Mouse (Mus musculus) midbrain, postnatal 0 days (tissue): ENCODE measurements around the gene Agl. TPM values are rescaled to one million over a fixed set of nuclear protein-coding genes. Genes with fewer than 3 reads are reported as not detected.

Experiments
- ATAC-seq: fragments of 200-750 bp; cut with Nextera tagmentation; 2 replicates; pipeline ENCODE4 v1.8.0; 2017; ENCODE audit warnings: moderate number of reproducible peaks, mild to moderate bottlenecking, moderate TSS enrichment, moderate library complexity; ENCODE audit not compliant: low FRiP score
- DNase-seq: peaks from one replicate; pipeline ENCODE4 v3.0.0-alpha.2; 2015; ENCODE audit warnings: low spot score
- H3K27ac ChIP-seq: fragments of 300-500 bp; sonication (generic); 2 replicates; pipeline ENCODE4 v1.5.1; 2014; ENCODE audit warnings: low read depth, mild to moderate bottlenecking, low read length, mixed read lengths
- H3K27me3 ChIP-seq: fragments of 300-500 bp; sonication (generic); 2 replicates; pipeline ENCODE4 v1.6.1; 2014; ENCODE audit warnings: low read length, control low read depth, mixed read lengths; ENCODE audit not compliant: insufficient read depth
- H3K36me3 ChIP-seq: fragments of 300-500 bp; sonication (generic); 2 replicates; pipeline ENCODE4 v1.6.1; 2014; ENCODE audit warnings: low read length, control low read depth, mixed read lengths; ENCODE audit not compliant: insufficient read depth
- H3K4me1 ChIP-seq: fragments of 300-500 bp; sonication (generic); 2 replicates; pipeline ENCODE4 v1.6.1; 2014; ENCODE audit warnings: mild to moderate bottlenecking, control low read depth, antibody characterized with exemption, low read length, mixed read lengths; ENCODE audit not compliant: insufficient read depth
- H3K4me2 ChIP-seq: fragments of 300-500 bp; sonication (generic); 2 replicates; pipeline ENCODE4 v1.6.1; 2014; ENCODE audit warnings: low read depth, mild to moderate bottlenecking, low read length, mixed read lengths; ENCODE audit not compliant: poor library complexity, severe bottlenecking
- H3K4me3 ChIP-seq: fragments of 300-500 bp; sonication (generic); 2 replicates; pipeline ENCODE4 v1.5.1; 2014; ENCODE audit warnings: low read depth, mild to moderate bottlenecking, low read length, moderate library complexity
- H3K9ac ChIP-seq: fragments of 300-500 bp; sonication (generic); replicated peaks from 2 replicates; pipeline ENCODE4 v1.6.1; 2014; ENCODE audit warnings: mild to moderate bottlenecking, low read length, moderate library complexity, mixed read lengths; ENCODE audit not compliant: poor library complexity, severe bottlenecking
- H3K9me3 ChIP-seq: fragments of 300-500 bp; sonication (generic); 2 replicates; pipeline ENCODE4 v1.6.1; 2016; ENCODE audit warnings: low read length, control low read depth
- CTCF ChIP-seq: IDR thresholded peaks from 2 replicates; pipeline ENCODE4 v1.5.1; 2016; ENCODE audit warnings: antibody characterized with exemption, mild to moderate bottlenecking
- WGBS: fragments of 180-500 bp; shearing (Covaris S2); extraction: QIAGEN DNeasy Blood & Tissue Kit; methylation state at CpG from one replicate; pipeline ENCODE4 v1.1.7; 2014; 5-methylcytosine and 5-hydroxymethylcytosine counted together
- polyA plus RNA-seq: library from polyadenylated mRNA; unstranded; fragments of >200 nt; fragmentation: Nextera tagmentation; extraction: Ambion mirVana; gene quantifications from 2 replicates; pipeline ENCODE4 v1.2.1, GENCODE M21; 2015
- total RNA-seq: library from RNA; depleted of rRNA; stranded (reverse); fragments of >200 nt; gene quantifications from 2 replicates; pipeline ENCODE4 v1.2.3, GENCODE M21; 2014

The Agl gene
- total and polyA plus RNA-seq, 2 experiments from 2014 or later = 12.5 to 18.9 TPM

GRCm38 (mm10) chr3:116846084-116846483 lies 38.1 kb upstream of the Agl start:
- no peak for DNase-seq
- Histone ChIP-seq H3K9ac (no peak overlapping the region), H3K4me2 (no peak overlapping the region), H3K27me3 (no peaks in the 10 kb centered on the region), H3K36me3 (no peaks in the 10 kb centered on the region), H3K27ac (no peak overlapping the region), H3K4me1 (no peaks in the 10 kb centered on the region), H3K9me3 (no peaks in the 10 kb centered on the region), H3K4me3 (no peak overlapping the region)
- 92% methylated on average over 4 of the region's 4 CpGs for WGBS
- ATAC-seq = no peak
- no peak for TF ChIP-seq CTCF

GRCm38 (mm10) chr3:116844880-116845579 lies 37.1 kb upstream of the Agl start:
- no peaks in the 10 kb centered on the region for H3K9me3 ChIP-seq
- H3K9ac ChIP-seq = no peak overlapping the region
- TF ChIP-seq CTCF = no peak
- no peaks in the 10 kb centered on the region for H3K27me3 ChIP-seq
- ATAC-seq (no peak), DNase-seq (no peak)
- no peak overlapping the region for H3K4me3 ChIP-seq
- no peaks in the 10 kb centered on the region for H3K4me1 ChIP-seq
- no peaks in the 10 kb centered on the region for H3K36me3 ChIP-seq
- 89% methylated on average over 10 of the region's 10 CpGs for WGBS
- no peak overlapping the region for H3K27ac ChIP-seq
- no peak overlapping the region for H3K4me2 ChIP-seq

GRCm38 (mm10) chr3:116841311-116841710 lies 33.3 kb upstream of the Agl start:
- no peak for TF ChIP-seq CTCF
- no peak overlapping the region for H3K4me3 ChIP-seq
- ATAC-seq (no peak), DNase-seq (no peak)
- no peaks in the 10 kb centered on the region for H3K27me3 ChIP-seq
- no peaks in the 10 kb centered on the region for H3K36me3 ChIP-seq
- H3K4me2 ChIP-seq = no peak overlapping the region
- H3K4me1 ChIP-seq = no peaks in the 10 kb centered on the region
- H3K27ac ChIP-seq = no peak overlapping the region
- WGBS = 79% methylated on average over 2 of the region's 2 CpGs
- no peaks in the 10 kb centered on the region for H3K9me3 ChIP-seq
- no peak overlapping the region for H3K9ac ChIP-seq

- TF ChIP-seq CTCF = no peak
- Histone ChIP-seq H3K36me3 (no peaks in the 10 kb centered on the region), H3K4me2 (no peak overlapping the region), H3K4me3 (no peak overlapping the region), H3K9me3 (no peaks in the 10 kb centered on the region), H3K27me3 (no peaks in the 10 kb centered on the region), H3K4me1 (no peaks in the 10 kb centered on the region), H3K27ac (0 out of 2 replicates have a peak overlapping the region, but pooled peaks have one; percentile 3), H3K9ac (no peak overlapping the region)
- 81% methylated on average over 23 of the region's 23 CpGs for WGBS
- ATAC-seq (no peak), DNase-seq (no peak)
These were observed 28.9 kb upstream of the Agl start for GRCm38 (mm10) chr3:116836681-116837475.

GRCm38 (mm10) chr3:116835770-116836680 lies 28.1 kb upstream of the Agl start:
- Histone ChIP-seq H3K27ac (peak overlapping the region; percentile 58), H3K9me3 (no peaks in the 10 kb centered on the region), H3K4me3 (peak overlapping the region; percentile 33), H3K27me3 (no peaks in the 10 kb centered on the region), H3K36me3 (no peaks in the 10 kb centered on the region), H3K9ac (peak overlapping the region; percentile 58), H3K4me2 (peak overlapping the region; percentile 58), H3K4me1 (no peaks in the 10 kb centered on the region)
- DNase-seq = peak; percentile 95
- WGBS = 21% methylated on average over 21 of the region's 21 CpGs
- peak; percentile 93 for TF ChIP-seq CTCF
- peak; percentile 88 for ATAC-seq
